8 mouse cellular contexts compared by ENCODE assay signal in genomic region chr1:166047505-166048170, GRCm38 (mm10). TPM values are rescaled to one million over a fixed set of nuclear protein-coding genes. Genes with fewer than 3 reads are reported as not detected.
A peak's percentile ranks its signal among the peaks of the same experiment; 100 is the strongest.
DNase-seq lines count a peak whose midpoint lies in the region; ATAC-seq and TF ChIP-seq lines count a peak whose summit lies in the region.

No protein-coding gene starts in this region.

- H3K79me2 ChIP-seq in C2C12 (ENCODE audit: control insufficient read depth, insufficient read depth), result peaks cover 21% of the 10 kb centered on the region

- H3K27ac ChIP-seq in embryonic facial prominence, embryonic 14.5 days (replicated peaks; ENCODE audit: low read depth, low read length), result no peak overlapping the region

- WGBS in embryonic facial prominence, embryonic 14.5 days, result 6% methylated on average over 25 of the region's 25 CpGs

- TF ChIP-seq CTCF in C2C12 (IDR thresholded peaks at IDR 0.05; ENCODE audit: control insufficient read depth, insufficient read depth, insufficient read length), result no peak

- peaks cover 4% of the 10 kb centered on the region for H3K79me3 ChIP-seq in C2C12 (ENCODE audit: low read depth)

- no peak for ATAC-seq in embryonic facial prominence, embryonic 14.5 days (ENCODE audit: low read depth)

- no peaks in the 10 kb centered on the region for H3K27me3 ChIP-seq in C2C12 (ENCODE audit: control insufficient read depth, insufficient read depth, insufficient read length)
- 0 out of 2 replicates have a peak, but pooled peaks cover 12% of the 10 kb centered on the region for H3K27me3 ChIP-seq in embryonic facial prominence, embryonic 14.5 days (replicated peaks; ENCODE audit: control insufficient read depth, insufficient read depth, low read length)

- peak overlapping the region; percentile 36 for H3K4me3 ChIP-seq in C2C12 (ENCODE audit: insufficient read depth, poor library complexity, severe bottlenecking)
- H3K4me3 ChIP-seq in embryonic facial prominence, embryonic 14.5 days (ENCODE audit: low read depth, low read length), result peak overlapping the region; percentile 36

- H3ac ChIP-seq in C2C12 (ENCODE audit: control insufficient read depth, insufficient read length, low read depth), result peak overlapping the region; percentile 37

- H3K9ac ChIP-seq in embryonic facial prominence, embryonic 14.5 days (ENCODE audit: low read depth, low read length), result peak overlapping the region; percentile 53

- peaks cover 24% of the 10 kb centered on the region for H3K4me1 ChIP-seq in embryonic facial prominence, embryonic 14.5 days (ENCODE audit: control insufficient read depth, insufficient read depth, low read length)

- peak; percentile 8 to 9 for DNase-seq in cerebellum, postnatal 36 days
- no peak for DNase-seq in cerebellum, postnatal 4 days (ENCODE audit: low spot score in 2 of 2)
- peak; percentile 49 for DNase-seq in embryonic facial prominence, embryonic 14.5 days (ENCODE audit: low spot score)
- DNase-seq in induced T-regulatory cell, adult 2 months (ENCODE audit: low read depth), result peak; percentile 59
- peak; percentile 37 for DNase-seq in mesoderm, embryonic 11.5 days (ENCODE audit: low read depth, low spot score)
- DNase-seq in yolk sac, embryonic 10.5 days (ENCODE audit: low spot score), result peak; percentile 3
- no peak for DNase-seq in spleen, adult 12 weeks (ENCODE audit: low spot score)

- H3K4me2 ChIP-seq in embryonic facial prominence, embryonic 14.5 days (ENCODE audit: low read depth, low read length), result peak overlapping the region; percentile 81

- no peaks in the 10 kb centered on the region for H3K36me3 ChIP-seq in C2C12 (ENCODE audit: control insufficient read depth, insufficient read depth)
- H3K36me3 ChIP-seq in embryonic facial prominence, embryonic 14.5 days (ENCODE audit: control insufficient read depth, insufficient read depth, low read length), result no peaks in the 10 kb centered on the region

- no peaks in the 10 kb centered on the region for H3K9me3 ChIP-seq in embryonic facial prominence, embryonic 14.5 days (ENCODE audit: control insufficient read depth, low read length)

TF ChIP-seq in C2C12, 6 proteins besides CTCF, POLR2A, EP300 and RAD21:
- TF ChIP-seq USF1 (IDR thresholded peaks at IDR 0.05; ENCODE audit: low read depth), result no peak
- TF ChIP-seq FOSL1 (IDR thresholded peaks at IDR 0.05; ENCODE audit: insufficient read depth, low read length, poor library complexity, severe bottlenecking), result no peak
- no peak for TF ChIP-seq MYOG (IDR thresholded peaks at IDR 0.05; ENCODE audit: control insufficient read depth, extremely low read depth, insufficient read length)
- TF ChIP-seq MAX (IDR thresholded peaks at IDR 0.05), result no peak
- TF ChIP-seq MYOD1 (IDR thresholded peaks at IDR 0.05; ENCODE audit: control insufficient read depth, insufficient read length, low read depth), result no peak
TF ChIP-seq in C2C12: peak in this region for 0.

RNA-seq across cellular contexts. Expression of gene Pou2f1, which starts 45.2 kb away (rescaled TPM):
- polyA plus RNA-seq in C2C12 (2012; fragmentation: generic; extraction: Trizol), result 3.2 TPM
- 11.4 and 13.6 TPM in 2 replicates for polyA plus RNA-seq in embryonic facial prominence, embryonic 14.5 days (2014; fragmentation: Nextera tagmentation; extraction: Ambion mirVana)

Comparison
In these comparisons a context has a peak if more than half of its experiments do, and no peak if none do; other contexts are left out.
1. DNase-seq: peak in cerebellum, postnatal 36 days (2 of 2), embryonic facial prominence, embryonic 14.5 days (single experiment), induced T-regulatory cell, adult 2 months (single experiment), mesoderm, embryonic 11.5 days (single experiment) and yolk sac, embryonic 10.5 days (single experiment); none in cerebellum, postnatal 4 days (0 of 2) and spleen, adult 12 weeks (single experiment).